Mouse (Mus musculus) MEL (cell line): Measurements from ENCODE around the gene Rabggtb. TPM values are rescaled to one million over a fixed set of nuclear protein-coding genes. Genes with fewer than 3 reads are reported as not detected.

ENCODE experiments used
- DNase-seq: peaks from one replicate; pipeline ENCODE4 v3.0.0; 2011; ENCODE audit warnings: low read depth, low spot score
- H3K27ac ChIP-seq: 2 replicates; pipeline ENCODE4 v1.5.1; 2012; ENCODE audit warnings: low read depth, mild to moderate bottlenecking, control low read depth, low read length, moderate library complexity; ENCODE audit not compliant: control insufficient read depth
- H3K27me3 ChIP-seq, 2 experiments: fragments of 150-350 bp in 1 of 2; sonication (generic) in 1 of 2; 2 replicates each; pipeline ENCODE4 v1.6.1; 2012; ENCODE audit warnings: low read length in 2 of 2, mild to moderate bottlenecking in 2 of 2, improper control_type of control experiment in 1 of 2, moderate library complexity in 1 of 2; ENCODE audit not compliant: insufficient read depth in 2 of 2, control insufficient read depth in 1 of 2
- H3K36me3 ChIP-seq, 2 experiments: 2 replicates each; pipeline ENCODE4 v1.6.1; 2012 to 2014; ENCODE audit warnings: low read length in 2 of 2, improper control_type of control experiment in 1 of 2, inconsistent platforms in 1 of 2, mild to moderate bottlenecking in 1 of 2; ENCODE audit not compliant: insufficient read depth in 2 of 2, control insufficient read depth in 1 of 2
- H3K4me1 ChIP-seq, 2 experiments: fragments of 150-350 bp in 1 of 2; sonication (generic) in 1 of 2; 2 replicates each; pipeline ENCODE4 v1.6.1; 2012; ENCODE audit warnings: low read length in 2 of 2, improper control_type of control experiment in 1 of 2, mild to moderate bottlenecking in 1 of 2; ENCODE audit not compliant: insufficient read depth in 2 of 2, control insufficient read depth in 1 of 2
- H3K4me3 ChIP-seq, 2 experiments: fragments of 150-350 bp in 1 of 2; sonication (generic) in 1 of 2; 2 replicates each; pipeline ENCODE4 v1.5.1; 2012; ENCODE audit warnings: low read depth in 2 of 2, low read length in 2 of 2, mild to moderate bottlenecking in 2 of 2, moderate library complexity in 2 of 2, control low read depth in 1 of 2, improper control_type of control experiment in 1 of 2; ENCODE audit not compliant: control insufficient read depth in 1 of 2, insufficient read depth in 1 of 2
- H3K79me2 ChIP-seq: 2 replicates; pipeline ENCODE4 v1.6.1; 2012; ENCODE audit warnings: mild to moderate bottlenecking, low read length, moderate library complexity; ENCODE audit not compliant: control insufficient read depth, poor library complexity, insufficient read depth
- H3K9ac ChIP-seq: 2 replicates; pipeline ENCODE4 v1.6.1; 2012; ENCODE audit warnings: low read depth, mild to moderate bottlenecking, control low read depth, low read length, moderate library complexity; ENCODE audit not compliant: control insufficient read depth, poor library complexity, severe bottlenecking
- H3K9me3 ChIP-seq: fragments of 150-350 bp; sonication (generic); replicated peaks from 2 replicates; pipeline ENCODE4 v1.6.1; 2012; ENCODE audit warnings: mild to moderate bottlenecking, low read length, improper control_type of control experiment, moderate library complexity; ENCODE audit not compliant: insufficient read depth
- BHLHE40 ChIP-seq: IDR thresholded peaks from 2 replicates; pipeline ENCODE4 v1.6.1; 2012; ENCODE audit warnings: low read depth, mild to moderate bottlenecking, inconsistent platforms, low read length, improper control_type of control experiment, borderline replicate concordance
- CHD1 ChIP-seq: IDR thresholded peaks from 2 replicates; pipeline ENCODE4 v1.6.1; 2012; ENCODE audit warnings: low read depth, mild to moderate bottlenecking, inconsistent platforms, low read length, improper control_type of control experiment
- E2F4 ChIP-seq: IDR thresholded peaks from 2 replicates; pipeline ENCODE4 v1.6.1; 2011; ENCODE audit warnings: low read depth, low read length, improper control_type of control experiment, borderline replicate concordance
- ELF1 ChIP-seq: IDR thresholded peaks from 2 replicates; pipeline ENCODE4 v1.6.1; 2014; ENCODE audit warnings: low read depth, mild to moderate bottlenecking, inconsistent platforms, low read length, improper control_type of control experiment, moderate library complexity
- GABPA ChIP-seq: IDR thresholded peaks from 2 replicates; pipeline ENCODE4 v1.6.1; 2012; ENCODE audit warnings: low read depth, mild to moderate bottlenecking, inconsistent platforms, low read length, improper control_type of control experiment, moderate library complexity
- GATA1 ChIP-seq: IDR thresholded peaks from 2 replicates; pipeline ENCODE4 v1.6.1; 2011; ENCODE audit warnings: low read depth, low read length, improper control_type of control experiment
- KAT2A ChIP-seq: conservative IDR thresholded peaks from 2 replicates; pipeline ENCODE4 v1.6.1; 2012; ENCODE audit warnings: low read depth, low read length, improper control_type of control experiment, inconsistent platforms
- MAX ChIP-seq: IDR thresholded peaks from 2 replicates; pipeline ENCODE4 v1.6.1; 2011; ENCODE audit warnings: low read length, improper control_type of control experiment
- MAZ ChIP-seq: IDR thresholded peaks from 2 replicates; pipeline ENCODE4 v1.6.1; 2012; ENCODE audit warnings: low read depth, mild to moderate bottlenecking, inconsistent platforms, low read length, improper control_type of control experiment
- MEF2A ChIP-seq: IDR thresholded peaks from 2 replicates; pipeline ENCODE4 v1.6.1; 2014; ENCODE audit warnings: low read depth, mild to moderate bottlenecking, inconsistent platforms, low read length, improper control_type of control experiment; ENCODE audit not compliant: poor library complexity, insufficient replicate concordance, severe bottlenecking; ENCODE audit errors: extremely low read depth
- POLR2A ChIP-seq, 2 experiments: IDR thresholded peaks; 2 replicates each; pipeline ENCODE4 v1.6.1; 2011 to 2012; ENCODE audit warnings: low read length in 2 of 2, mild to moderate bottlenecking in 2 of 2, control low read depth in 1 of 2, improper control_type of control experiment in 1 of 2, low read depth in 1 of 2, moderate library complexity in 1 of 2; ENCODE audit not compliant: control insufficient read depth in 1 of 2, insufficient read depth in 1 of 2, poor library complexity in 1 of 2
- RCOR1 ChIP-seq: IDR thresholded peaks from 2 replicates; pipeline ENCODE4 v1.6.1; 2012; ENCODE audit warnings: low read depth, mild to moderate bottlenecking, inconsistent platforms, low read length, improper control_type of control experiment
- TBP ChIP-seq: IDR thresholded peaks from 2 replicates; pipeline ENCODE4 v1.8.0; 2011; ENCODE audit warnings: low read depth, low read length, improper control_type of control experiment
- USF1 ChIP-seq: IDR thresholded peaks from 2 replicates; pipeline ENCODE4 v1.6.1; 2014; ENCODE audit warnings: low read depth, mild to moderate bottlenecking, inconsistent platforms, low read length, improper control_type of control experiment, moderate library complexity
- ZC3H11A ChIP-seq: IDR thresholded peaks from 2 replicates; pipeline ENCODE4 v1.6.1; 2012; ENCODE audit warnings: low read depth, mild to moderate bottlenecking, inconsistent platforms, low read length, improper control_type of control experiment
- polyA plus RNA-seq, 2 experiments: library from polyadenylated mRNA; stranded (reverse) in 1 of 2; unstranded in 1 of 2; fragments of >175 nt in 1 of 2; fragments of >200 nt in 1 of 2; gene quantifications; 2 replicates each; pipeline versions ENCODE4 v1.2.1 to v1.2.4; 2012; ENCODE audit warnings: low replicate concordance in 2 of 2, low read depth in 1 of 2; ENCODE audit not compliant: insufficient read length in 2 of 2, insufficient read depth in 1 of 2, missing spikeins in 1 of 2
- total RNA-seq: library from RNA; depleted of rRNA; stranded (reverse); fragments of 300-350 nt; gene quantifications from 2 replicates; pipeline ENCODE4 v1.2.3, GENCODE M21; 2012

Gene Rabggtb
- total and polyA plus RNA-seq, 3 experiments: 146 to 175 TPM; not detected in 1

DNA sequence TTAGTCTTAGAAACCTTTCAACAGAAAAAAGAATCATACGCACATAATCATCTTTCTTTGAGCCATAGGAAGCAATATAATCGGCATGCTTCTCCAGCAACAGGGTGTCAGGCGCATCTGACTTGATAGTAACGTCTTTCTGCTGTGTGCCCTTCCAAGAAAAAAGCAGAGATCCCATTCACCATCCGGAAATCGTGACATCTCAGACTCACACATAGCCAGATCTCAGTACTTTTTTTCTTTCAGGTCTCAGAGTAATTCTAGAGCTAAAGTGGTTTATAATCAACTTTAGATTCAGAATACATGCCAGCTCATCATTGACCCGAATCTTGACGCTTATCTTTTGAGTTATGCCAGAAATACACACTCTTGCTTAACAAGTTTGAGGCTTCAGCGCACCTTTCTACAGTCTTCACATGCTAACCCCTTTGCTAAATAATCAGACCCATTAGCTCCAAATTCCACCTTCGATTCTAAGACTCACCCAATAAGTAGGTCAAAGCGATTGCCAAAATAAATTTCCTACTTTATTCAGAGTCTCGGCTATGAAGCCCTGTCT, 848 bp downstream of the Rabggtb start:
- peaks cover 5 to 14% of the 10 kb centered on the region in 2 experiments for H3K4me1 ChIP-seq
- peak overlapping the region; percentile 68 to 88 for H3K4me3 ChIP-seq
- peak overlapping the region; percentile 91 for H3K9ac ChIP-seq
- peaks cover 54% of the 10 kb centered on the region for H3K79me2 ChIP-seq
- peak overlapping the region; percentile 93 for H3K27ac ChIP-seq
- H3K27me3 ChIP-seq: no peaks in the 10 kb centered on the region
- DNase-seq: peak; percentile 56
- H3K9me3 ChIP-seq: no peaks in the 10 kb centered on the region
- TF ChIP-seq MAX (no peak), TBP (peak; percentile 54)
- peaks cover 40 to 45% of the 10 kb centered on the region in 2 experiments for H3K36me3 ChIP-seq

DNA sequence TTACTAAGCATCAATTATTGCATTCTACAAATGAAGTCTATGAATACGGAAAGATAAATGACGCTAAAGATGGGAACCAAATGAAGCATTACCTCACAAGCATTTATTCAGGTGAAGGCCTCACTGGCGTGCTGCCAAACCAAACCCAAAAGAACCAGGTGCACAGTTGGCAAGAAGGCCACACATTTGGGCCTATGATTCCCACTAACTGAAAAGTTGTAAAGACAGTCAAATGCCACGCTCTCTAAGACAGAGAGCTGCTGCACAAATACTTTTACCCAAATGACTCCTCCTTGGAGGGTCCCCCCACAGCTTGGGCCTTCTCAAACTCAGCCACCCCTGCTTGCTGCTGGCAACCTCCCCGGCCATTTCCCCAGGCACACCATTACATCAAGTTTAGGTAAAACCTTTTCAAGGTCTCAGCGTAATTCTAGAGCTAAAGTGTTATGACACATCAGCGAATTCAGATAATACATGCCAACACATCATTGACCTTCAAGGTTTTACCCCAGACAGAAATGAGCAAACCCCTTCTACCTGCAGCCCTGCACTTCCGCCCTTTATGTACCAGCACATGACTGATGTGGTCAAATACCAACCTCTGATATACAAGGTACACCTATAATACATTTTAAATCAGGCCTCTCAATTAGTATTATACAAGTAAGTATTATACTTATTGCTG, 1.5 kb downstream of the Rabggtb start:
- Histone ChIP-seq H3K9ac (peak overlapping the region; percentile 91), H3K27me3 (no peaks in the 10 kb centered on the region), H3K4me1 (peaks cover 2 to 8% of the 10 kb centered on the region in 2 experiments; a peak in 2 of 4 replicates), H3K4me3 (peak overlapping the region; percentile 68 to 88), H3K36me3 (peaks cover 43 to 44% of the 10 kb centered on the region in 2 experiments), H3K9me3 (no peaks in the 10 kb centered on the region), H3K79me2 (peaks cover 56% of the 10 kb centered on the region), H3K27ac (peak overlapping the region; percentile 93)
- peak; percentile 56 for DNase-seq
- no peak for TF ChIP-seq CHD1
- TF ChIP-seq GABPA: no peak
- no peak for TF ChIP-seq RCOR1
- TF ChIP-seq BHLHE40: no peak
- peak in 1 of 2 experiments; percentile 54; a peak in 2 of 4 replicates for TF ChIP-seq POLR2A (IDR thresholded peaks at IDR 0.05; ENCODE audit: control insufficient read depth in 1 of 2, insufficient read depth in 1 of 2, low read depth in 1 of 2, low read length in 2 of 2, poor library complexity in 1 of 2)
- no peak for TF ChIP-seq GATA1
- TF ChIP-seq MAX: no peak
- no peak for TF ChIP-seq KAT2A
- TF ChIP-seq MEF2A: no peak
- TF ChIP-seq ZC3H11A: no peak
- no peak for TF ChIP-seq ELF1
- TF ChIP-seq E2F4: no peak
- 0 out of 2 replicates have a peak, but pooled peaks have one; percentile 56 for TF ChIP-seq TBP
- no peak for TF ChIP-seq MAZ
- TF ChIP-seq USF1: no peak
